Mouse (Mus musculus) heart, embryonic 10.5 days (tissue): Measurements from ENCODE around the gene Creb3l1. TPM values are rescaled to one million over a fixed set of nuclear protein-coding genes. Genes with fewer than 3 reads are reported as not detected.

ENCODE experiments used
- DNase-seq: peaks from one replicate; pipeline ENCODE4 v3.0.0-alpha.2; 2017; ENCODE audit warnings: low spot score
- H3K27ac ChIP-seq: fragments of 300-500 bp; sonication (generic); 2 replicates; pipeline ENCODE4 v1.5.1; 2016; ENCODE audit warnings: mild to moderate bottlenecking
- H3K27me3 ChIP-seq: fragments of 300-500 bp; sonication (generic); 2 replicates; pipeline ENCODE4 v1.6.1; 2016; ENCODE audit warnings: mild to moderate bottlenecking; ENCODE audit not compliant: poor library complexity, insufficient read depth, severe bottlenecking
- H3K36me3 ChIP-seq: fragments of 300-500 bp; sonication (generic); 2 replicates; pipeline ENCODE4 v1.6.1; 2016; ENCODE audit warnings: mild to moderate bottlenecking, moderate library complexity
- H3K4me1 ChIP-seq: fragments of 300-500 bp; sonication (generic); 2 replicates; pipeline ENCODE4 v1.6.1; 2016; ENCODE audit warnings: mild to moderate bottlenecking
- H3K4me3 ChIP-seq: fragments of 300-500 bp; sonication (generic); 2 replicates; pipeline ENCODE4 v1.5.1; 2016; ENCODE audit warnings: mild to moderate bottlenecking, moderate library complexity
- H3K9me3 ChIP-seq: fragments of 300-500 bp; sonication (generic); 2 replicates; pipeline ENCODE4 v1.6.1; 2016; ENCODE audit warnings: mild to moderate bottlenecking, moderate library complexity
- WGBS: fragments of 180-500 bp; shearing (Covaris S2); methylation state at CpG from one replicate; pipeline ENCODE4 v1.1.7; 2016; 5-methylcytosine and 5-hydroxymethylcytosine counted together
- polyA plus RNA-seq: library from polyadenylated mRNA; unstranded; fragments of >200 nt; fragmentation: Nextera tagmentation; extraction: Ambion mirVana; gene quantifications from 2 replicates; pipeline ENCODE4 v1.2.1, GENCODE M21; 2016

Creb3l1 gene
- polyA plus RNA-seq, 1 experiment from 2014 or later = 8.6 TPM

- 84% methylated on average over 5 of the region's 5 CpGs for WGBS
- H3K4me1 ChIP-seq = peaks cover 59% of the 10 kb centered on the region
These were observed 57.9 kb downstream of the Creb3l1 start for GRCm38 (mm10) chr2:91966367-91966766.

GRCm38 (mm10) chr2:91965417-91965816 lies 58.9 kb downstream of the Creb3l1 start:
- no peak for DNase-seq
- Histone ChIP-seq H3K4me1 (peaks cover 61% of the 10 kb centered on the region), H3K9me3 (no peaks in the 10 kb centered on the region), H3K27ac (peak overlapping the region; percentile 87), H3K36me3 (0 out of 2 replicates have a peak, but pooled peaks cover 1% of the 10 kb centered on the region), H3K4me3 (peak overlapping the region; percentile 93), H3K27me3 (no peaks in the 10 kb centered on the region)
- WGBS = 3% methylated on average over 20 of the region's 20 CpGs

More at GRCm38 (mm10) chr2:91966367-91966766, 57.9 kb downstream of the Creb3l1 start:
- DNase-seq = no peak
- H3K27ac ChIP-seq = peak overlapping the region; percentile 17; the same call in 1 of the 2 replicates
- no peaks in the 10 kb centered on the region for H3K36me3 ChIP-seq
- H3K27me3 ChIP-seq = no peaks in the 10 kb centered on the region
- no peak overlapping the region for H3K4me3 ChIP-seq
- no peaks in the 10 kb centered on the region for H3K9me3 ChIP-seq

GRCm38 (mm10) chr2:91964610-91965204 lies 59.6 kb downstream of the Creb3l1 start:
- Histone ChIP-seq H3K4me3 (peak overlapping the region; percentile 93), H3K27me3 (no peaks in the 10 kb centered on the region), H3K27ac (peak overlapping the region; percentile 87), H3K36me3 (peaks cover 8% of the 10 kb centered on the region; the same call in 1 of the 2 replicates), H3K9me3 (no peaks in the 10 kb centered on the region), H3K4me1 (peaks cover 68% of the 10 kb centered on the region)
- 48% methylated on average over 3 of the region's 3 CpGs for WGBS
- DNase-seq = no peak

- peak; percentile 96 for DNase-seq
- Histone ChIP-seq H3K4me1 (peaks cover 79% of the 10 kb centered on the region), H3K27ac (peak overlapping the region; percentile 93), H3K9me3 (no peaks in the 10 kb centered on the region), H3K36me3 (peaks cover 8% of the 10 kb centered on the region; the same call in 1 of the 2 replicates), H3K27me3 (no peaks in the 10 kb centered on the region), H3K4me3 (peak overlapping the region; percentile 93)
- 0% methylated on average over 57 of the region's 57 CpGs for WGBS
These were observed 60.8 kb downstream of the Creb3l1 start for GRCm38 (mm10) chr2:91963443-91963932.

GRCm38 (mm10) chr2:91962864-91963401 lies 61.4 kb downstream of the Creb3l1 start:
- no peaks in the 10 kb centered on the region for H3K27me3 ChIP-seq
- H3K27ac ChIP-seq = peak overlapping the region; percentile 93
- peaks cover 8% of the 10 kb centered on the region; the same call in 1 of the 2 replicates for H3K36me3 ChIP-seq
- H3K4me1 ChIP-seq = peaks cover 77% of the 10 kb centered on the region
- WGBS = under 1% methylated on average over 39 of the region's 39 CpGs
- no peaks in the 10 kb centered on the region for H3K9me3 ChIP-seq
- peak overlapping the region; percentile 93 for H3K4me3 ChIP-seq
- no peak for DNase-seq

GRCm38 (mm10) chr2:91961901-91962761 lies 62.2 kb downstream of the Creb3l1 start:
- Histone ChIP-seq H3K4me1 (peaks cover 82% of the 10 kb centered on the region), H3K27ac (peak overlapping the region; percentile 93), H3K4me3 (peak overlapping the region; percentile 93), H3K36me3 (peaks cover 8% of the 10 kb centered on the region; the same call in 1 of the 2 replicates), H3K27me3 (no peaks in the 10 kb centered on the region), H3K9me3 (no peaks in the 10 kb centered on the region)
- DNase-seq = no peak
- WGBS = 56% methylated on average over 4 of the region's 4 CpGs

GRCm38 (mm10) chr2:91960459-91960858 lies 63.8 kb downstream of the Creb3l1 start:
- H3K4me1 ChIP-seq = peaks cover 93% of the 10 kb centered on the region
- H3K27ac ChIP-seq = no peak overlapping the region
- no peaks in the 10 kb centered on the region for H3K27me3 ChIP-seq
- no peaks in the 10 kb centered on the region for H3K9me3 ChIP-seq
- 91% methylated on average over 5 of the region's 5 CpGs for WGBS
- H3K4me3 ChIP-seq = no peak overlapping the region
- no peak for DNase-seq
- H3K36me3 ChIP-seq = peaks cover 8% of the 10 kb centered on the region; the same call in 1 of the 2 replicates

- H3K27me3 ChIP-seq = no peaks in the 10 kb centered on the region
- H3K9me3 ChIP-seq = no peaks in the 10 kb centered on the region
- H3K4me1 ChIP-seq = peaks cover 93% of the 10 kb centered on the region
- peak overlapping the region; percentile 66; the same call in 1 of the 2 replicates for H3K27ac ChIP-seq
- no peak overlapping the region for H3K4me3 ChIP-seq
- WGBS = 80% methylated on average over 11 of the region's 11 CpGs
- H3K36me3 ChIP-seq = peaks cover 8% of the 10 kb centered on the region; the same call in 1 of the 2 replicates
- DNase-seq = no peak
These were observed 64.5 kb downstream of the Creb3l1 start for GRCm38 (mm10) chr2:91959544-91960410.

GRCm38 (mm10) chr2:91958701-91959457 lies 65.4 kb downstream of the Creb3l1 start:
- H3K27ac ChIP-seq = peak overlapping the region; percentile 66; the same call in 1 of the 2 replicates
- H3K27me3 ChIP-seq = no peaks in the 10 kb centered on the region
- 44% methylated on average over 10 of the region's 10 CpGs for WGBS
- H3K9me3 ChIP-seq = no peaks in the 10 kb centered on the region
- H3K36me3 ChIP-seq = peaks cover 8% of the 10 kb centered on the region; the same call in 1 of the 2 replicates
- peak; percentile 87 for DNase-seq
- H3K4me1 ChIP-seq = peaks cover 95% of the 10 kb centered on the region
- H3K4me3 ChIP-seq = no peak overlapping the region

GRCm38 (mm10) chr2:91958049-91958448 lies 66.3 kb downstream of the Creb3l1 start:
- Histone ChIP-seq H3K27me3 (no peaks in the 10 kb centered on the region), H3K4me1 (peaks cover 96% of the 10 kb centered on the region), H3K4me3 (no peak overlapping the region), H3K9me3 (no peaks in the 10 kb centered on the region), H3K36me3 (peaks cover 8% of the 10 kb centered on the region; the same call in 1 of the 2 replicates), H3K27ac (peak overlapping the region; percentile 83)
- 82% methylated on average over 8 of the region's 8 CpGs for WGBS
- DNase-seq = no peak

- Histone ChIP-seq H3K27ac (peak overlapping the region; percentile 83), H3K4me3 (peak overlapping the region; percentile 31), H3K4me1 (peaks cover 87% of the 10 kb centered on the region), H3K9me3 (no peaks in the 10 kb centered on the region), H3K27me3 (no peaks in the 10 kb centered on the region), H3K36me3 (peaks cover 8% of the 10 kb centered on the region; the same call in 1 of the 2 replicates)
- WGBS = 15% methylated on average over 4 of the region's 4 CpGs
- DNase-seq = peak; percentile 91
These were observed 67.2 kb downstream of the Creb3l1 start for GRCm38 (mm10) chr2:91957096-91957495.
